Mouse (Mus musculus) limb, embryonic 13.5 days (tissue): ENCODE data around the gene Ing4. TPM values are rescaled to one million over a fixed set of nuclear protein-coding genes. Genes with fewer than 3 reads are reported as not detected.

Experiments
- ATAC-seq: fragments of 200-750 bp; cut with Nextera tagmentation; 2 replicates; pipeline ENCODE4 v1.8.0; 2017; ENCODE audit warnings: low read depth, moderate number of reproducible peaks, moderate TSS enrichment; ENCODE audit not compliant: low FRiP score
- H3K27ac ChIP-seq: fragments of 300-500 bp; sonication (generic); 2 replicates; pipeline ENCODE4 v1.5.1; 2015; ENCODE audit warnings: inconsistent platforms, mild to moderate bottlenecking, moderate library complexity
- H3K27me3 ChIP-seq: fragments of 300-500 bp; sonication (generic); 2 replicates; pipeline ENCODE4 v1.6.1; 2015; ENCODE audit warnings: mild to moderate bottlenecking, inconsistent platforms
- H3K36me3 ChIP-seq: fragments of 300-500 bp; sonication (generic); 2 replicates; pipeline ENCODE4 v1.6.1; 2015; ENCODE audit warnings: inconsistent platforms, mild to moderate bottlenecking, moderate library complexity
- H3K4me1 ChIP-seq: fragments of 300-500 bp; sonication (generic); 2 replicates; pipeline ENCODE4 v1.6.1; 2015; ENCODE audit warnings: inconsistent platforms
- H3K4me2 ChIP-seq: fragments of 300-500 bp; sonication (generic); replicated peaks from 2 replicates; pipeline ENCODE4 v1.6.1; 2015; ENCODE audit warnings: inconsistent platforms, mild to moderate bottlenecking, moderate library complexity
- H3K4me3 ChIP-seq: fragments of 300-500 bp; sonication (generic); 2 replicates; pipeline ENCODE4 v1.5.1; 2015; ENCODE audit warnings: moderate library complexity, mild to moderate bottlenecking, inconsistent platforms
- H3K9ac ChIP-seq: fragments of 300-500 bp; sonication (generic); 2 replicates; pipeline ENCODE4 v1.6.1; 2015; ENCODE audit warnings: mild to moderate bottlenecking, inconsistent platforms
- H3K9me3 ChIP-seq: fragments of 300-500 bp; sonication (generic); 2 replicates; pipeline ENCODE4 v1.6.1; 2016; ENCODE audit warnings: inconsistent platforms
- WGBS: fragments of 180-500 bp; shearing (Covaris S2); methylation state at CpG from one replicate; pipeline ENCODE4 v1.1.7; 2015; 5-methylcytosine and 5-hydroxymethylcytosine counted together
- polyA plus RNA-seq: library from polyadenylated mRNA; unstranded; fragments of >200 nt; fragmentation: Nextera tagmentation; extraction: Ambion mirVana; gene quantifications from 2 replicates; pipeline ENCODE4 v1.2.1, GENCODE M21; 2015

Gene Ing4
- 183 and 190 TPM in 2 replicates for polyA plus RNA-seq

DNA sequence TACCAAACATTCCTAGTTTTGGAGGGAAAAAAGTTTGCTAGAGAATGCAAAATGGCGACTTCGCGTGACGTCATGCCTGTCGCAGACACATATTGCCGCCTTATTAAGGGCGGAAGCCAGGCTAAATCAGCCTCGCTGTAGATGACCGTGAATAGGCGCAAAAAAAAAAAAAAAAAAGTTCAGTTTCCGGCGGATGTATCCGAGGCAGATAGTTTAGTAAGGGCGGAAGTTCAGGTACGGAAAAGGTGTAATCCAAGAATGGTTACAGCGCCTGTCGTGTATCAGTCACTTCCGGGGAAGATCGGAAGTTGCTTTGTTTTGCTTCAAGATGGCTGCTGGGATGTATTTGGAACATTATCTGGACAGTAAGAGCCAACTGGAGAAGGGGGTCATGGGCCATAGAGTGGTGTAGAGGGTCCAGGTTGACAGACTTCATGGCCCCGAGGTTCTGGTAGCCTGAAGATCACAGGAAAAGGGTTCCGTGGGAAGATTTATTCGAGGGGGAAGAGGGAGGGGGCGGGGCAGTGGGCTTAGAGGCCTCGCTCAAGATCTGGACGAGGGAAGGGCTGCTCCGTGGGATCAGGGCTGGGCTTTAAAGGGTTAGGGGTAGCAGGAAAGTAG lies at the start of gene Ing4:
Ing4 (plus strand) TSS at position 228 of the 621 bp plus-strand sequence.
- ATAC-seq: peak; percentile 97
- Histone ChIP-seq H3K36me3 (peaks cover 53% of the 10 kb centered on the region), H3K27ac (peak within 1 kb of the TSS; percentile 87), H3K9me3 (no peaks in the 10 kb centered on the region), H3K27me3 (no peaks in the 10 kb centered on the region), H3K4me1 (peaks cover 22% of the 10 kb centered on the region), H3K9ac (peak within 1 kb of the TSS; percentile 77), H3K4me2 (peak within 1 kb of the TSS; percentile 74), H3K4me3 (peak within 1 kb of the TSS; percentile 65)
- under 1% methylated on average over 26 of the region's 26 CpGs for WGBS

DNA sequence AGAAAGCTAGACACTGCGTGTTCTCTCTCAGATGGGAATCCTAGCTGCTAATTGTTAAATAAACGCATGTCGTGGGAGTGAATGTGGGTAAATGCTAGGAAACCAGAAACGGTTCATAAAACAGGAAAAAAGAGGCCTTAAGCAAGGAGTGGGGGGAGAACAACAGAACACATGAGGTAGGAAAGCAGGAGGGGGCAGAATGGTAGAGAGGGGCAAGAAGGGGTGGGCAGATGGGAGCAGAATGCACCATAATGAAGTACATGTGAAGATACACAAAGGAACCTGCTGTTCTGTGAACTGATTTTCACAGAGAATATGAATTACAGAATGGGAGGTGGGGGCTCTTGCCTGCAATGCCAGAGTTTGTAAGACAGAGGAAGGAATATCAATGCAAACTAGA lies 47.3 kb upstream of the Ing4 start:
- Histone ChIP-seq H3K9me3 (peaks cover 9% of the 10 kb centered on the region), H3K4me2 (no peak overlapping the region), H3K27me3 (peaks cover 59% of the 10 kb centered on the region), H3K4me1 (peaks cover 10% of the 10 kb centered on the region; the same call in 1 of the 2 replicates), H3K4me3 (no peak overlapping the region), H3K9ac (no peak overlapping the region), H3K36me3 (no peaks in the 10 kb centered on the region), H3K27ac (no peak overlapping the region)
- ATAC-seq: no peak
- 74% methylated on average over 4 of the region's 4 CpGs for WGBS

DNA sequence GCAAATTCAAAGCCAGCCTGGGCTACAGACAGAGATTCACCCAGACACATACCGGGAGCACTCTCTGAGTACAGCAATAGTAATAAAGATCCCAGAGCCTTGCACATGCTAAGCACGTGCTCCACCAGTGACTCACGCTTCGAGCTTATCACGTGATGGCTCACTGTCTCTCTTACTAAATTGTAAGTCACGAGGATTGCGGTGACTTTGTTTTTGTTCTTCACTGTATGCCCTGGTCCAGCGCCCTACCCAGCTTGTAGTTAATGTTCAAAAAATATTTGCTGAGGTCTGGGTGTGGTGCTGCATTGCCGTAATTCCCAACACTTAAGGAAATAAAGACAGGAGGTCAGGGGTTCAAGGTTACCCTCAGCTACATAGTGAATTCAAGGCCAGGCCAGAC lies 46.2 kb upstream of the Ing4 start:
- no peak for ATAC-seq
- Histone ChIP-seq H3K9ac (no peak overlapping the region), H3K4me1 (peaks cover 17% of the 10 kb centered on the region), H3K27ac (no peak overlapping the region), H3K4me3 (no peak overlapping the region), H3K9me3 (peaks cover 9% of the 10 kb centered on the region), H3K36me3 (no peaks in the 10 kb centered on the region), H3K27me3 (peaks cover 70% of the 10 kb centered on the region), H3K4me2 (no peak overlapping the region)
- 85% methylated on average over 9 of the region's 9 CpGs for WGBS

DNA sequence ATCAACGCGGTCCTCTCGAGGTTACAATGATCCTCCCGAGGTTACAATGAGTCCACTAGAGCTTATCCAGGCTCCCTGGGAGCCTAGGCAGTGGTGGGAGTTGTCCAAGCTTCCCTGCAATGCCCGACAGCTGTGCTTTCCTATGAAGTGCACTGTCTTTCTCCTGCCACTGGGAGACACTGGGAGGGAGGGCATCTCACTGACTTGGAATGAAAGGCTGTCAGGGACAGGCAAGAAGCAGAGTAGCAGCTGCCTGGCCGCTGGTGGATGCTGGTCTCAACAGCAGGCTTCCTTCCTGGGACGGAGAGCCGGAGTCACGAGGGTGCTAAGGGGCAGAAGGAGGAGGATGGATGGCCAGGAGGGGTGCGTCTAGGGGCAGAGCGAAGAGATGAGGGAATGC lies 45.7 kb upstream of the Ing4 start:
- H3K4me2 ChIP-seq: no peak overlapping the region
- WGBS: 13% methylated on average over 11 of the region's 11 CpGs
- H3K27me3 ChIP-seq: peaks cover 75% of the 10 kb centered on the region
- peaks cover 9% of the 10 kb centered on the region for H3K9me3 ChIP-seq
- H3K27ac ChIP-seq: no peak overlapping the region
- peak overlapping the region; percentile 48; the same call in 1 of the 2 replicates for H3K9ac ChIP-seq
- no peaks in the 10 kb centered on the region for H3K36me3 ChIP-seq
- H3K4me1 ChIP-seq: peaks cover 22% of the 10 kb centered on the region
- ATAC-seq: 0 out of 2 replicates have a peak, but pooled peaks have one; percentile 24
- H3K4me3 ChIP-seq: no peak overlapping the region

DNA sequence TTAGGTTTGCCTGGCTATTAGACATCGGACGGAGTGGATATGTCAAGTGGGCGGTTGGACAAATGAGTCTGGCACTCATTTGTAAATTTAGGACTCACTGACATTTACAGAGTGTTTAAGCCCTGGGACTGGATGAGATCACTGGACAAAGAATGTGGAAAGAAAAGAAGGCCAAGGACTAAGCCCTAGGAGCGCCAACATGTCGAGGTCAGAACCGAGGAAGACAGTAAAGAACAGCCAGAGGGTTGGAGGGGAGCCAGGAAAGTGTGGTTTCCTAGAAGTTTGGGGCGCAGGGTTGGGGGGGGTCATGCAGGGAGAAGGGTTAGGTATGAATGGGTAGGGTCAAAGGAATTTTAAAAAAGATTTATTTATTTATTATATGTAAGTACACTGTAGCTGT lies 44.3 kb upstream of the Ing4 start:
- ATAC-seq: no peak
- peaks cover 89% of the 10 kb centered on the region for H3K27me3 ChIP-seq
- no peak overlapping the region for H3K4me2 ChIP-seq
- H3K27ac ChIP-seq: no peak overlapping the region
- WGBS: 82% methylated on average over 7 of the region's 7 CpGs
- peaks cover 1% of the 10 kb centered on the region; the same call in 1 of the 2 replicates for H3K9me3 ChIP-seq
- H3K9ac ChIP-seq: no peak overlapping the region
- no peak overlapping the region for H3K4me3 ChIP-seq
- H3K36me3 ChIP-seq: no peaks in the 10 kb centered on the region
- H3K4me1 ChIP-seq: peaks cover 30% of the 10 kb centered on the region

DNA sequence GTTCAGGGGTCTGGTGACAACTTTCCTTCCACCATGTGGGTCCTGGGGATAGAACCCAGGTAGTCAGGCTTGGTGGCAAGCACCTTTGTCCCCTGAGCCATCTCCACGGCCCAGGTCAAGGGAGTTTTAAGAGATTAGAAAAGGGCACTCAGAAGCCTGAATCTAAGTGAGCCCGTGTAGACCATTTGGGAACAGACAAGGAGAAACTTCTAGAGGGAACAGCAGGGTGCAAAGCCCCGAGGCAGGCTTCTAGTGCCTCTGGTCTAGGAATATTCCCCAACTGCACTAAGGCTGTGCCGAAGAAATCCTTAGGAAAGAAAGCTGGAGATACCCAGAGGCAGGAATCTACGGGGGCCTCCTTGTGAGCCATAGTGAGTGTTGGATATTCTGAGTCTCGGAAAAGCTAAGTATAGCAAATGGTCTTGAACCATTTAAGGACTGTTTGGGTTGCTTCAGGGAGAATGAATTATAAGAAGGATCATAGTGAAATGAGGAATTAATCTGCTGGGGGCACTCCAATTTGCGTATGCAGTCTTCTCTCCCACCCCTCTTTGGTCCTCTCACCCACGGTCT lies 43.6 kb upstream of the Ing4 start:
- H3K4me1 ChIP-seq: peaks cover 30% of the 10 kb centered on the region
- 46% methylated on average over 8 of the region's 8 CpGs for WGBS
- H3K36me3 ChIP-seq: no peaks in the 10 kb centered on the region
- peak overlapping the region; percentile 74; the same call in 1 of the 2 replicates for H3K9ac ChIP-seq
- peaks cover 93% of the 10 kb centered on the region for H3K27me3 ChIP-seq
- H3K4me2 ChIP-seq: peak overlapping the region; percentile 84
- H3K9me3 ChIP-seq: no peaks in the 10 kb centered on the region; the same call in 1 of the 2 replicates
- peak overlapping the region; percentile 59 for H3K4me3 ChIP-seq
- H3K27ac ChIP-seq: no peak overlapping the region
- no peak for ATAC-seq

DNA sequence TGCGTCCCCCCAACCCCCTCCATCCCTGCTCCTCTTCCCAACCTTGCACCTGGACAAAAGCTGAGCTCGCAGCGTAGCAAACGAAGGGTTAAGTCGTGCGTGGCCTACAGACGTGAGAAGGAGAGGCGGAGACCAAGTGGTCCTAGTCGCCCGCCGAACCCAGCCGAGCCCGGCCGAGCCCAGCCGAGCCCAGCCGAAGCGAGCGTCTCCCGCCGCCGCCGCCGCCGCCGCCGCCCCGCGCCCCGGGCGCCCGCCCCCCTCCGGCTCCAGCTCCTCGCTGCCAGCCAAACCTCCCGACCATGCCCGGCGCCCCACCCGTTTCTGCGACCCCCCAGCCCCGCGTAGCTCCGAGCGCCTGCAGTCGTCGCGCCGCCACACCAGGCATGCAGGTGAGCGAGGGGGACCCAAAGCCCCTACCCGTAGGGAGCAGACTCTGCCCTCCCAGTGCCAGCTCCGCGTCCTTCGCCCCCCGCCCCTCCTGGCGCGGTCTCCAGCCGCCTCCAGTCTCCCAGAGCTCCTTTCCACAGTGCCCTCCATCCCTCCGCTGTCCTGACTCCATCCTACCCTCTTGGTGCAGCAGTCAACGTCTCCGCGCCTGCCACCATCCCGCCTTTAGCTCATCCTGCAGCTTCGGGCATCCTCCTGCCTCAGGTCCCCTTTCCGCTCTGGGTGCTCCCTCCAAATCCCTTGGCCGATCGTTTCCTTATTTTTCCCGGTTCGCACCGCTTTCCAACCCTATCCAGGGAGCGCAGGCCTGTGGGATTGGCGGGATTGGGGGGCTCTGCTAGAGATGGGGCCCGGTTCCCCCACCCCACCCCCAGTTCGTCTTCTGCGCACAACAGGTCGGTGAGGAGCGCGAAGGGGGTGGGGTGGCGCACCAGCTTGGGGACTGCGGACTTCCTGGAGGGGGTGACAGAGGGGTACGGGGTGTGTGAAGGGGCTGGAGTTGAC lies 42.7 kb upstream of the Ing4 start, which contains the start of gene Pianp:
Pianp (plus strand) TSS at position 144 of the 951 bp plus-strand sequence.
- Histone ChIP-seq H3K4me2 (peak within 1 kb of the TSS; percentile 84), H3K4me1 (peaks cover 30% of the 10 kb centered on the region), H3K4me3 (peak within 1 kb of the TSS; percentile 59), H3K36me3 (0 out of 2 replicates have a peak, but pooled peaks cover under 1% of the 10 kb centered on the region), H3K27me3 (peaks cover 93% of the 10 kb centered on the region), H3K27ac (no peak within 1 kb of the TSS), H3K9ac (peak within 1 kb of the TSS; percentile 74), H3K9me3 (no peaks in the 10 kb centered on the region)
- under 1% methylated on average over 74 of the region's 78 CpGs for WGBS
- peak; percentile 74 for ATAC-seq

DNA sequence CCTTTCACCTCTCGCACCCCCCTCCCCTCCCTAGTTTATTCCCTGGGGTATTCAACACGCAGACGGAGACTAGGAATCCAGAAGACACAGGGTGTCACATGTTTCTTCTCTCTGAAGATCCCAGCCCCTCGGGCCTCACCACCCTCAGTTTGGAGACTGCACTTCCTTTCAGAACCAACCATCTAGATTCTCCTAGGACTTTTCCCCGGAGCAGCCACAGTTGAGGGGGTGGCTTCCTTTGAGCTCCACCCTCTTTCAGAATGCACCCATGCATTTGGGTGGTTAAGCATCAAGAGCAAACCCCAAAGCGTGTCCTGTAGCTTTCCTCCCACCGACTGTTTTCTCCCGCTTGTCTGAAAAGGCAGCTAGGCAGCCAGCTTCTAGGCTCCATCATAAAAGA lies 41.5 kb upstream of the Ing4 start:
- Histone ChIP-seq H3K36me3 (0 out of 2 replicates have a peak, but pooled peaks cover 2% of the 10 kb centered on the region), H3K4me2 (peak overlapping the region; percentile 84), H3K4me3 (peak overlapping the region; percentile 59), H3K4me1 (peaks cover 30% of the 10 kb centered on the region), H3K9ac (0 out of 2 replicates have a peak overlapping the region, but pooled peaks have one; percentile 74), H3K27me3 (peaks cover 93% of the 10 kb centered on the region), H3K9me3 (no peaks in the 10 kb centered on the region), H3K27ac (no peak overlapping the region)
- WGBS: 5% methylated on average over 8 of the region's 8 CpGs
- ATAC-seq: no peak

DNA sequence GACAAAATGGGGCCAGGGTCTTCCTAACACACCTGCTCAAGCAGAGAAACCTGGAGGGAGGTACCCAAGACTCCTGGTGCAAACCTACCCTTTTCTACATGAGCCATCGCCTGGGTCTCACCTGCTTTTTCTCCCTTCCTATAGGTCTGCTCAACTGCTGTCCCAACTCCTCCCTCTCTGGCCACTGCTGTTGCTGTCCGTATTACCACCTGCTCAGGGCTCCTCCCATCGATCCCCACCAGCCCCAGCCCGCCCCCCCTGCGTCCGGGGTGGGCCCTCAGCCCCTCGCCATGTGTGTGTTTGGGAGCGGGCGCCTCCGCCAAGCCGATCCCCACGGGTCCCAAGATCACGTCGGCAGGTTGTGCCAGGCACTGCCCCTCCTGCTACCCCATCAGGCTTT lies 40.5 kb upstream of the Ing4 start:
- H3K9me3 ChIP-seq: no peaks in the 10 kb centered on the region
- H3K4me3 ChIP-seq: no peak overlapping the region
- no peak overlapping the region; the same call in 1 of the 2 replicates for H3K4me2 ChIP-seq
- H3K27me3 ChIP-seq: peaks cover 91% of the 10 kb centered on the region
- no peak for ATAC-seq
- H3K27ac ChIP-seq: no peak overlapping the region
- peaks cover 30% of the 10 kb centered on the region for H3K4me1 ChIP-seq
- 0 out of 2 replicates have a peak, but pooled peaks cover 2% of the 10 kb centered on the region for H3K36me3 ChIP-seq
- WGBS: 34% methylated on average over 14 of the region's 14 CpGs
- H3K9ac ChIP-seq: no peak overlapping the region

DNA sequence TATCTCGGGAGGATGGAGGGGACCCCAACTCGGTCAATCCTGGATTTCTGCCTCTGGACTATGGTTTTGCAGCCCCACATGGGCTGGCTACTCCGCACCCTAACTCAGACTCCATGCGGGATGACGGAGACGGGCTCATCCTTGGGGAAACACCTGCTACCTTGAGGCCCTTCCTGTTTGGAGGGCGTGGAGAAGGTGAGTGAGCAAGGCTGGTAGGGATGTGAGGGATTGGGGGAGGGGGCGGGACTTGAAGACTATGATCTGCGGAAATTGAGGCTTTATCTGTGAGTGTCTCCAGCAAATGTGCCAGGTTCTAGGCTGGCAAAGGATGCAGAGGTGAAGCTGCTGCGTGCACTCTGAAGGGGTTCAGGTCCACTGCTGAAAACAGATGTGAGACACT lies 40.0 kb upstream of the Ing4 start:
- no peak overlapping the region for H3K4me3 ChIP-seq
- no peak overlapping the region for H3K9ac ChIP-seq
- WGBS: 27% methylated on average over 10 of the region's 10 CpGs
- H3K36me3 ChIP-seq: 0 out of 2 replicates have a peak, but pooled peaks cover 2% of the 10 kb centered on the region
- peaks cover 90% of the 10 kb centered on the region for H3K27me3 ChIP-seq
- H3K4me2 ChIP-seq: no peak overlapping the region
- H3K4me1 ChIP-seq: peaks cover 30% of the 10 kb centered on the region
- H3K9me3 ChIP-seq: no peaks in the 10 kb centered on the region
- no peak overlapping the region for H3K27ac ChIP-seq
- no peak for ATAC-seq

DNA sequence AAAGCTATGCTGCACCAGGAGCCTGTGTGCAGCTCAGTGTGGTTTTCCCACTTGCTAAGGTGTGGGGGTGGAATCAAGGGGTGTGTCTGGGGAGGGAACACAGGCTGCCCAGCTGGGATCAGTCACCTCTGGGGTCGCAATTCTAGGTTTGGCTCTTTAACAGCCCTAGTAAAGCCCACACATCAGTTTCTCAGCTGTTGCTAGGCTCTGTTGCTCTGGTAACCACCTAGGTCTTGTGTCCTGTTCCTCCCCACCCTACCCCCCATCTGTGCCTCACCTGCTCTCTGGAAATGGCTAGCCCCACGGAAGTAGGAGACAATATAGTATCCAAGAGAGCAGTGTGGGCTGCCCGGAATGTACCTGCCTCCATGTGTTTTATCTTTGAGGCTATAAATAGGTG lies 35.9 kb upstream of the Ing4 start:
- no peak overlapping the region for H3K4me3 ChIP-seq
- H3K4me2 ChIP-seq: no peak overlapping the region
- no peak for ATAC-seq
- 0 out of 2 replicates have a peak, but pooled peaks cover 2% of the 10 kb centered on the region for H3K36me3 ChIP-seq
- peaks cover 20% of the 10 kb centered on the region; the same call in 1 of the 2 replicates for H3K4me1 ChIP-seq
- no peak overlapping the region for H3K9ac ChIP-seq
- H3K9me3 ChIP-seq: no peaks in the 10 kb centered on the region
- no peak overlapping the region for H3K27ac ChIP-seq
- WGBS: 42% methylated on average over 3 of the region's 3 CpGs
- peaks cover 59% of the 10 kb centered on the region for H3K27me3 ChIP-seq
